In the genomic region with DNA sequence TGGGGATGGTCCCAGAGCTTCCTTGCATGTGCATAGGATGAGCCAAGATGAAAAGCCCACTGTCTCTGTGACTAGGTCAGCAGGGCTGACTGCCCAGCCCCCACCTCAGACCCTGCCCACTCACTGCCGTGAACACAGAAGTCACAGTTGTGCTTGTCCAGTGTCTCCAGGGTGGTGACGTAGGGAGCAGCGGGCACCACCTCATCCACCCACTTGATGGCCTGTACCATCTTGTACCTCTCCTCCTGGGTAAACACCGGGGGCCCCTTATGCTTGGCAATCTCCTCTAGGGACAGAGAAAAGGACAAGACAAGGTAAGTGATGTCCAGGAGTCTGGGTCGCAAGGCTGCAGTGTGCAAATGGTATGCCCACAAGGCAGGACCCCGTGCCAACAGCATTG, we compare ENCODE assay signal across 17 mouse cellular contexts. TPM values are rescaled to one million over a fixed set of nuclear protein-coding genes. Genes with fewer than 3 reads are reported as not detected.
A peak's percentile ranks its signal among the peaks of the same experiment; 100 is the strongest.
DNase-seq lines count a peak whose midpoint lies in the region; ATAC-seq and TF ChIP-seq lines count a peak whose summit lies in the region.
"Had no signal": no experiment of that assay in that cellular context is flagged by ENCODE, and none has a peak within 500 bp of the region (broad histone marks: within the 10 kb centered on the region; RNA-seq: fewer than 3 reads in every experiment).

No protein-coding gene starts in this region.

- peaks cover 79% of the 10 kb centered on the region for H3K36me3 ChIP-seq in liver, embryonic 12.5 days
- peaks cover 80% of the 10 kb centered on the region for H3K36me3 ChIP-seq in embryonic facial prominence, embryonic 10.5 days (replicated peaks)
- H3K36me3 ChIP-seq in small intestine, adult 2 months (ENCODE audit: control insufficient read depth, insufficient read depth, low read length): peaks cover 67% of the 10 kb centered on the region

- no peak for TF ChIP-seq CTCF in small intestine, adult 2 months (IDR thresholded peaks at IDR 0.05; ENCODE audit: extremely low read depth, insufficient read length, insufficient replicate concordance, low read depth, low read length)

- no peaks in the 10 kb centered on the region for H3K27me3 ChIP-seq in liver, embryonic 12.5 days (replicated peaks)
- H3K27me3 ChIP-seq in embryonic facial prominence, embryonic 10.5 days (replicated peaks; ENCODE audit: low read depth, poor library complexity, severe bottlenecking): no peaks in the 10 kb centered on the region
- no peaks in the 10 kb centered on the region for H3K27me3 ChIP-seq in small intestine, adult 2 months (ENCODE audit: control insufficient read depth, insufficient read depth, low read length)
- H3K27me3 ChIP-seq: CH12.LX; heart, embryonic 15.5 days had no signal

- peaks cover 39% of the 10 kb centered on the region for H3K4me1 ChIP-seq in liver, embryonic 12.5 days
- H3K4me1 ChIP-seq in embryonic facial prominence, embryonic 10.5 days: peaks cover 30% of the 10 kb centered on the region
- H3K4me1 ChIP-seq in small intestine, adult 2 months (ENCODE audit: control insufficient read depth, insufficient read depth, insufficient read length, low read length): peaks cover 14% of the 10 kb centered on the region

- H3K9me3 ChIP-seq in liver, embryonic 12.5 days (replicated peaks): no peaks in the 10 kb centered on the region
- H3K9me3 ChIP-seq in embryonic facial prominence, embryonic 10.5 days: no peaks in the 10 kb centered on the region
- H3K9me3 ChIP-seq: heart, embryonic 15.5 days had no signal

- H3K27ac ChIP-seq in liver, embryonic 12.5 days: no peak overlapping the region
- no peak overlapping the region for H3K27ac ChIP-seq in embryonic facial prominence, embryonic 10.5 days (replicated peaks)
- 0 out of 2 replicates have a peak overlapping the region, but pooled peaks have one; percentile 2 for H3K27ac ChIP-seq in small intestine, adult 2 months (ENCODE audit: insufficient read depth, low read depth, low read length)
- H3K27ac ChIP-seq: heart, embryonic 15.5 days; liver, embryonic 14.5 days had no signal

- 91% methylated on average over 6 of the region's 6 CpGs for WGBS in liver, embryonic 12.5 days (ENCODE audit: insufficient replicate concordance)
- 93% methylated on average over 6 of the region's 6 CpGs for WGBS in embryonic facial prominence, embryonic 10.5 days
- WGBS in small intestine, adult 2 months: 99% methylated on average over 6 of the region's 6 CpGs

- no peak overlapping the region for H3K9ac ChIP-seq in liver, embryonic 12.5 days
- H3K9ac ChIP-seq: heart, embryonic 15.5 days; liver, embryonic 14.5 days had no signal

- TF ChIP-seq POLR2A in small intestine, adult 2 months (IDR thresholded peaks at IDR 0.05; ENCODE audit: low read depth, low read length): no peak

- H3K4me2 ChIP-seq in liver, embryonic 12.5 days: 0 out of 2 replicates have a peak overlapping the region, but pooled peaks have one; percentile 77
- H3K4me2 ChIP-seq: heart, embryonic 15.5 days had no signal

- no peak for ATAC-seq in liver, embryonic 12.5 days

- DNase-seq in cerebellum, adult 9-11 months: peak; percentile 66
- DNase-seq in cerebellum, postnatal 4 days (ENCODE audit: low spot score in 2 of 2): no peak
- no peak for DNase-seq in liver
- no peak for DNase-seq in embryonic facial prominence, embryonic 10.5 days (ENCODE audit: low spot score)
- DNase-seq in kidney, postnatal 14 days: no peak
- DNase-seq: adrenal gland, adult 2 months; cerebellum, adult 11 months; heart, adult 18-20 months; kidney, adult 2 months; kidney, postnatal 36 days; lung, postnatal 10 days had no signal

- no peak overlapping the region for H3K4me3 ChIP-seq in liver, embryonic 12.5 days
- 0 out of 2 replicates have a peak overlapping the region, but pooled peaks have one; percentile 0 for H3K4me3 ChIP-seq in embryonic facial prominence, embryonic 10.5 days
- H3K4me3 ChIP-seq in small intestine, adult 2 months (ENCODE audit: low read depth, low read length): peak overlapping the region; percentile 25; the same call in 1 of the 2 replicates
- H3K4me3 ChIP-seq: heart, embryonic 15.5 days had no signal

RNA-seq across cellular contexts. Expression of a gene that starts 2.6 kb away (rescaled TPM):
- polyA plus RNA-seq in liver, embryonic 12.5 days (2016; fragmentation: Nextera tagmentation; extraction: Ambion mirVana): 135 and 142 TPM in 2 replicates
- 142 and 145 TPM in 2 replicates for polyA plus RNA-seq in embryonic facial prominence, embryonic 10.5 days (2016; fragmentation: Nextera tagmentation; extraction: Ambion mirVana)
- 449 and 1,029 TPM in 2 replicates for polyA plus RNA-seq in small intestine, adult 2 months (2012; rRNA removed)

RNA-seq across cellular contexts. Expression of a gene that starts 6.9 kb away (rescaled TPM):
- 5.0 and 6.6 TPM in 2 replicates for polyA plus RNA-seq in liver, embryonic 12.5 days (2016; fragmentation: Nextera tagmentation; extraction: Ambion mirVana)
- polyA plus RNA-seq in embryonic facial prominence, embryonic 10.5 days (2016; fragmentation: Nextera tagmentation; extraction: Ambion mirVana): not detected in 2 replicates
- polyA plus RNA-seq in small intestine, adult 2 months (2012; rRNA removed): 0.98 and 7.2 TPM in 2 replicates
- polyA plus RNA-seq: neural tube, embryonic 14.5 days had no signal

RNA-seq across cellular contexts. Expression of a gene that starts 9.9 kb away (rescaled TPM):
- 43.1 and 45.3 TPM in 2 replicates for polyA plus RNA-seq in liver, embryonic 12.5 days (2016; fragmentation: Nextera tagmentation; extraction: Ambion mirVana)
- polyA plus RNA-seq in embryonic facial prominence, embryonic 10.5 days (2016; fragmentation: Nextera tagmentation; extraction: Ambion mirVana): 27.7 and 29.5 TPM in 2 replicates
- 99.1 and 147 TPM in 2 replicates for polyA plus RNA-seq in small intestine, adult 2 months (2012; rRNA removed)

RNA-seq across cellular contexts. Expression of a gene that starts 16.9 kb away (rescaled TPM):
- polyA plus RNA-seq in liver, embryonic 12.5 days (2016; fragmentation: Nextera tagmentation; extraction: Ambion mirVana): 118 and 120 TPM in 2 replicates
- polyA plus RNA-seq in embryonic facial prominence, embryonic 10.5 days (2016; fragmentation: Nextera tagmentation; extraction: Ambion mirVana): 192 and 198 TPM in 2 replicates
- polyA plus RNA-seq in small intestine, adult 2 months (2012; rRNA removed): 46.4 and 97.9 TPM in 2 replicates

RNA-seq across cellular contexts. Expression of a gene that starts 17.0 kb away (rescaled TPM):
- 542 and 545 TPM in 2 replicates for polyA plus RNA-seq in liver, embryonic 12.5 days (2016; fragmentation: Nextera tagmentation; extraction: Ambion mirVana)
- 620 and 640 TPM in 2 replicates for polyA plus RNA-seq in embryonic facial prominence, embryonic 10.5 days (2016; fragmentation: Nextera tagmentation; extraction: Ambion mirVana)
- polyA plus RNA-seq in small intestine, adult 2 months (2012; rRNA removed): 12.0 and 24.0 TPM in 2 replicates
